Mouse (Mus musculus) spleen, postnatal 10 days (tissue): Measurements from ENCODE around the gene Sema3g.
A peak's percentile ranks its signal among the peaks of the same experiment; 100 is the strongest.

Experiments used
- DNase-seq, 2 experiments: peaks; one replicate each; pipeline ENCODE4 v3.0.0; 2021 to 2022; ENCODE audit warnings: low spot score in 2 of 2

Sema3g gene

GRCm38 (mm10) chr14:31217666-31218065, at the start of gene Sema3g:
Sema3g (plus strand) TSS chr14:31217860.
- DNase-seq: peak in 1 of 2 experiments; percentile 74

GRCm38 (mm10) chr14:31168425-31168824, 49.2 kb upstream of the Sema3g start, which contains the start of gene Stab1:
Stab1 (minus strand) TSS chr14:31168641.
- DNase-seq: no peak

- DNase-seq: no peak
Observed at GRCm38 (mm10) chr14:31169508-31169907, 48.2 kb upstream of the Sema3g start.

GRCm38 (mm10) chr14:31170963-31171362, 46.7 kb upstream of the Sema3g start:
- DNase-seq: no peak

- DNase-seq: no peak
Observed at GRCm38 (mm10) chr14:31171386-31171785, 46.3 kb upstream of the Sema3g start.

- DNase-seq: no peak
Observed at GRCm38 (mm10) chr14:31171821-31172220, 45.8 kb upstream of the Sema3g start.

GRCm38 (mm10) chr14:31172781-31173455, 44.7 kb upstream of the Sema3g start:
- DNase-seq: no peak

- DNase-seq: no peak
Observed at GRCm38 (mm10) chr14:31173537-31173936, 44.1 kb upstream of the Sema3g start.

- no peak for DNase-seq
Observed at GRCm38 (mm10) chr14:31177287-31177686, 40.4 kb upstream of the Sema3g start.

GRCm38 (mm10) chr14:31177715-31178114, 39.9 kb upstream of the Sema3g start:
- no peak for DNase-seq

- no peak for DNase-seq
Observed at GRCm38 (mm10) chr14:31179677-31180365, 37.8 kb upstream of the Sema3g start.

- DNase-seq: no peak
Observed at GRCm38 (mm10) chr14:31181512-31181911, 36.1 kb upstream of the Sema3g start.

- DNase-seq: no peak
Observed at GRCm38 (mm10) chr14:31182786-31183290, 34.8 kb upstream of the Sema3g start.

- no peak for DNase-seq
Observed at GRCm38 (mm10) chr14:31183541-31183940, 34.1 kb upstream of the Sema3g start.

GRCm38 (mm10) chr14:31184195-31184594, 33.5 kb upstream of the Sema3g start:
- DNase-seq: no peak

- DNase-seq: no peak
Observed at GRCm38 (mm10) chr14:31186656-31187055, 31.0 kb upstream of the Sema3g start.

GRCm38 (mm10) chr14:31188771-31189181, 28.9 kb upstream of the Sema3g start:
- no peak for DNase-seq

GRCm38 (mm10) chr14:31189348-31189747, 28.3 kb upstream of the Sema3g start:
- no peak for DNase-seq

GRCm38 (mm10) chr14:31191936-31192335, 25.7 kb upstream of the Sema3g start:
- DNase-seq: no peak

GRCm38 (mm10) chr14:31193791-31194190, 23.9 kb upstream of the Sema3g start:
- DNase-seq: no peak

GRCm38 (mm10) chr14:31194441-31194840, 23.2 kb upstream of the Sema3g start:
- no peak for DNase-seq

GRCm38 (mm10) chr14:31194891-31195513, 22.7 kb upstream of the Sema3g start:
- DNase-seq: no peak

GRCm38 (mm10) chr14:31195521-31195920, 22.1 kb upstream of the Sema3g start:
- DNase-seq: no peak
